Mouse (Mus musculus) erythroblast, adult 5-6 weeks (primary cell): Measurements from ENCODE around the gene Coro1a. TPM values are rescaled to one million over a fixed set of nuclear protein-coding genes. Genes with fewer than 3 reads are reported as not detected.
"Not testable (repeated sequence)": the region's sequence is repeated elsewhere in the genome, so short reads cannot be mapped to it uniquely, and the experiment has no call there.

ENCODE experiments used
- ATAC-seq: replicated peaks from 2 replicates; pipeline ENCODE4 v1.8.0; 2016; ENCODE audit warnings: moderate number of reproducible peaks, mild to moderate bottlenecking, moderate TSS enrichment, inconsistent platforms; ENCODE audit not compliant: poor library complexity, low FRiP score, severe bottlenecking
- total RNA-seq, 2 experiments: library from RNA; stranded (forward) in 1 of 2; stranded (reverse) in 1 of 2; fragments of 150-400 nt in 1 of 2; fragments of 200-764, 138-1000 nt in 1 of 2; gene quantifications; 2 replicates each; pipeline versions ENCODE4 v1.2.3 to v1.2.4; 2015 to 2017; ENCODE audit warnings: low replicate concordance in 2 of 2

Coro1a gene
- total RNA-seq (2015; ENCODE audit: low replicate concordance) (127 and 157 TPM in 2 replicates), total RNA-seq (2017; ENCODE audit: low replicate concordance) (132 and 182 TPM in 2 replicates)

- no peak for ATAC-seq
Measured at GRCm38 (mm10) chr7:126707442-126708174, at the start of gene Coro1a. TSS of gene Coro1a (minus strand) at chr7:126707787.

- peak; percentile 77 for ATAC-seq
Measured at GRCm38 (mm10) chr7:126754866-126755265, 47.3 kb upstream of the Coro1a start.

- no peak for ATAC-seq
Measured at GRCm38 (mm10) chr7:126749582-126750343, 42.2 kb upstream of the Coro1a start.

GRCm38 (mm10) chr7:126748824-126749223 lies 41.2 kb upstream of the Coro1a start:
- ATAC-seq: no peak

GRCm38 (mm10) chr7:126746798-126747197 lies 39.2 kb upstream of the Coro1a start:
- ATAC-seq: no peak

GRCm38 (mm10) chr7:126746066-126746465 lies 38.5 kb upstream of the Coro1a start:
- ATAC-seq: no peak

- no peak for ATAC-seq
Measured at GRCm38 (mm10) chr7:126741964-126742482, 34.4 kb upstream of the Coro1a start.

GRCm38 (mm10) chr7:126741452-126741851 lies 33.9 kb upstream of the Coro1a start:
- no peak for ATAC-seq

- ATAC-seq: no peak
Measured at GRCm38 (mm10) chr7:126740977-126741376, 33.4 kb upstream of the Coro1a start.

- ATAC-seq: no peak
Measured at GRCm38 (mm10) chr7:126740132-126740735, 32.6 kb upstream of the Coro1a start.

- no peak for ATAC-seq
Measured at GRCm38 (mm10) chr7:126739551-126739950, 32.0 kb upstream of the Coro1a start.

- ATAC-seq: no peak
Measured at GRCm38 (mm10) chr7:126736122-126736521, 28.5 kb upstream of the Coro1a start.

GRCm38 (mm10) chr7:126730256-126730789 lies 22.7 kb upstream of the Coro1a start:
- not testable (repeated sequence) for ATAC-seq

- ATAC-seq: no peak
Measured at GRCm38 (mm10) chr7:126725667-126726066, 18.1 kb upstream of the Coro1a start.

GRCm38 (mm10) chr7:126725077-126725476 lies 17.5 kb upstream of the Coro1a start:
- ATAC-seq: no peak

GRCm38 (mm10) chr7:126721635-126722034 lies 14.0 kb upstream of the Coro1a start:
- no peak for ATAC-seq

GRCm38 (mm10) chr7:126718787-126719337 lies 11.3 kb upstream of the Coro1a start:
- ATAC-seq: peak; percentile 69; the same call in 1 of the 2 replicates

- no peak for ATAC-seq
Measured at GRCm38 (mm10) chr7:126717566-126717965, 10.0 kb upstream of the Coro1a start.

- no peak for ATAC-seq
Measured at GRCm38 (mm10) chr7:126715679-126716078, 8.1 kb upstream of the Coro1a start.

- no peak for ATAC-seq
Measured at GRCm38 (mm10) chr7:126711910-126712309, 4.3 kb upstream of the Coro1a start.
